Mouse (Mus musculus): ENCODE data around the gene Tns1.

DNA sequence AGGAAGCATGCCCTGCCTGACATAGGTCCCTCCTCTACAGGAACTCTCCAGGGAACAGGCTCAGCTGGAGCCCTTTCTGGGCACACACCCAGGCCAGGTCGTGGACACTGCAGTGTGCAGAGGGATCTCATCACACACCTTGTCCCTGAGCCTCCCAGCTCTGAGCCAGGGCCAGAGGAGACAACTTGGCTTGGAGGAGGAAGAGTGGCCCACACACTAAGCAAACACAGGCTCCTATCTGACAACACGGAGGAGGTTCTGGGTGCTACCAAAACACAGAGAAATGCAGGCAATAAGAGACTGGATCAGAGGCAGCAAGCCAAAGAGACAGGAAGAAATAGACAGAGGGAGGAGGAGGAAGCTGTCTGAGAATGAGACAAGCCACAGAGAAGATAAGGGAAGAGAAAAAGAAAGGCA lies 42.7 kb downstream of the Tns1 start:
- no peak for TF ChIP-seq POLR2A (IDR thresholded peaks at IDR 0.05; ENCODE audit: borderline replicate concordance, low read depth, low read length)
- no peak for TF ChIP-seq CTCF (IDR thresholded peaks at IDR 0.05; ENCODE audit: low read depth, low read length)

Measured in bone marrow macrophage, adult 2 months (primary cell).